Mouse (Mus musculus) lung, adult 2 months (tissue): Measurements from ENCODE around the gene Epha7. TPM values are rescaled to one million over a fixed set of nuclear protein-coding genes. Genes with fewer than 3 reads are reported as not detected.

ENCODE experiments used
- DNase-seq: peaks from one replicate; pipeline ENCODE4 v3.0.0; 2022
- H3K4me1 ChIP-seq: fragments of 200-500 bp; 2 replicates; pipeline ENCODE4 v1.6.1; 2011; ENCODE audit warnings: low read length; ENCODE audit not compliant: control insufficient read depth, insufficient read depth
- H3K4me3 ChIP-seq: fragments of 200-500 bp; replicated peaks from 2 replicates; pipeline ENCODE3; 2011; ENCODE audit warnings: low read depth, mild to moderate bottlenecking, control low read depth, low read length; ENCODE audit errors: extremely low read depth
- CTCF ChIP-seq: fragments of 200-500 bp; IDR thresholded peaks from 2 replicates; pipeline ENCODE4 v1.5.1; 2011; ENCODE audit warnings: mild to moderate bottlenecking, low read length, control low read depth; ENCODE audit not compliant: insufficient read depth
- POLR2A ChIP-seq: fragments of 200-500 bp; IDR thresholded peaks from 2 replicates; pipeline ENCODE4 v1.6.1; 2011; ENCODE audit warnings: low read depth, mild to moderate bottlenecking, control low read depth, low read length, borderline replicate concordance; ENCODE audit errors: extremely low read depth
- WGBS: fragments of 180-500 bp; shearing (Covaris S2); methylation state at CpG from one replicate; pipeline ENCODE4 v1.1.7; 2018; 5-methylcytosine and 5-hydroxymethylcytosine counted together
- polyA plus RNA-seq: library from polyadenylated mRNA; depleted of rRNA; stranded (reverse); fragments of >200 nt; gene quantifications from 2 replicates; pipeline ENCODE4 v1.2.3, GENCODE M21; 2012

The Epha7 gene
- polyA plus RNA-seq, 1 experiment: 2.1 TPM

DNA sequence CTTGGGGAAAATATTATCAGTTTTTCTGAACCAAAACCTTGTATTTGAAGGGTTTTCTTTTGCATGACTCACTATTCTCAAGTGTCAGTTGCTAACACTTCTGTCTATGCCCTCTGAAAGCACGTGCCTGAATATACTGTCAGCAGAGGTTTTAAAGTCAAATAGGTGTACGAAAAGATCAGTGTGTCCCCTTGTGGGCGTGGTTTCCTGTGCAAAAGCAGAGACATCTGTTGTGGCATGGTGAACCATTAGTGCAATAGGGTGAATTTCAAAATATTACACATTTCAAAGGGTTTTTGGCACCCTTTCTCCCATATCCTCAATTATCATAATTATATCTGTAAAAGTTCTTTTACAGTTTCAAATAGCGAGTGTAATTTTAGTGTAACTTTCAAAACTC lies 120.5 kb downstream of the Epha7 start:
- WGBS: 59% methylated on average over 4 of the region's 4 CpGs
- no peak overlapping the region for H3K4me3 ChIP-seq
- TF ChIP-seq POLR2A (no peak), CTCF (no peak)
- H3K4me1 ChIP-seq: no peaks in the 10 kb centered on the region
- DNase-seq: no peak

GRCm38 (mm10) chr4:28934802-28935201 lies 121.9 kb downstream of the Epha7 start:
- TF ChIP-seq POLR2A: no peak
- TF ChIP-seq CTCF: no peak
- WGBS: 79% methylated on average over 10 of the region's 10 CpGs
- no peak for DNase-seq
- Histone ChIP-seq H3K4me1 (no peaks in the 10 kb centered on the region), H3K4me3 (no peak overlapping the region)

DNA sequence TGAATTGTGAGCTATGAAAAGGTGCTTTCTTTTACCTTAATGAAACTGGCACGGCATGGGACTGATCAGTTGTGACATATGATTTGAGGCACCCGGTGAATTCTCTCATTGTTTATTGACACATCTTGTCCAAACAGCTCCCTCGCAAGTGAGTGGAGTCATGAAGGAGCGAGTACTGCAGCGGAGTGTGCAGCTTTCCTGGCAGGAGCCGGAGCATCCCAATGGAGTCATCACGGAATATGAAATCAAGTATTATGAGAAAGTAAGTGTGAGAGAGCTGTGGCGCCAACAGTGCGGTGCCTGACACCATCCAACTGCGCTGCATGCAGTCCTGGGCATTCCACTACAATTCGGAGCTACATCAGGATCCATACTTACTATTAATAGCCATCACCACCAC lies 122.6 kb downstream of the Epha7 start:
- TF ChIP-seq POLR2A (no peak), CTCF (no peak)
- WGBS: 76% methylated on average over 11 of the region's 11 CpGs

GRCm38 (mm10) chr4:28940710-28941109 lies 127.8 kb downstream of the Epha7 start:
- Histone ChIP-seq H3K4me1 (no peaks in the 10 kb centered on the region), H3K4me3 (no peak overlapping the region)
- WGBS: 86% methylated on average over 2 of the region's 2 CpGs
- TF ChIP-seq POLR2A: no peak
- no peak for TF ChIP-seq CTCF
- no peak for DNase-seq

More for the DNA sequence above, 122.6 kb downstream of the Epha7 start:
- H3K4me1 ChIP-seq: no peaks in the 10 kb centered on the region
- no peak for DNase-seq
- no peak overlapping the region for H3K4me3 ChIP-seq

DNA sequence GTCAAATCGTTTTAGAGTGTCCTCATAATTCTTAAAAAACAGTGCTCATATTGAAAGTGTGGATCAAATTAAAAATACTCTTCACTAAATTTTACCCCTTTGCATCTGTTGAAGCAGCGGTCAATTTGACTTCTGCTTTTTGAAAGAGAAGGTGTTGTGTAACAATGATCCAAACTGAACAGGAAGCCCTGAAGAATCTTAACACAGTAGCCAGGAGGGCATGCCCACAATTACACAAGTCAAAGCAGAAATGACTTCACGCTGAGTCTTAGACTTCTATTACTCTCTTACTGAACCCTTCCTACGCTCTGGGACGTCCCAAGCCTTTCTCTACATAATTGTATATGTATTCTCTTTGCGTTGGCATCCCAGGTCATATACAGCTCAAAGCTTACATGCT lies 131.3 kb downstream of the Epha7 start:
- DNase-seq: no peak
- WGBS: 62% methylated on average over 6 of the region's 6 CpGs
- TF ChIP-seq POLR2A (no peak), CTCF (no peak)

DNA sequence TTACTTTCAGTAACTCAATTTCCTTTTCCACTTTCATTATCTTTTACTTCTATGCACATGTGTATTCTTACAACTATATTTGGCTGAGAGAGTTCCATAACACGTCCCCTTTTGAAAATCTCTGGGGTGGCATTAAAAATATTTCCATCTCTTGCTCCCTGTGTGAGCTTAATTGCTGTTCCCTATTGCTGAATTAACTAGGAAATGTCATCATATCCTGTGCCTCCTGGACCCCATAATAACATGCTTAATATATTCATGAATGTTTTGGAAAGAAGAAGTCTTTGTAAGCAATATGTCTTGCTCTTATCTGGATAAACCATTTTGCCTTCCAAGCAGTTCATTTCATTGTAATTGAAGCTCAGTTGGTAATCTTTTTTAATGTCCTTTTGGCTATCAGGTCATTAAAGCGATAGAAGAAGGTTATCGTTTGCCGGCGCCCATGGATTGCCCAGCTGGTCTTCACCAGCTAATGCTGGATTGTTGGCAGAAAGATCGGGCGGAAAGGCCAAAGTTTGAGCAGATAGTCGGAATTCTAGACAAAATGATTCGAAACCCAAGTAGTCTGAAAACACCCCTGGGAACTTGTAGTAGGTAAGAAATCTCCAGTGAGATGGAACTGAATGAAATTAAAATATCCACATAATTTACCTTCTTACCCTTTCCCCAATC lies 148.1 kb downstream of the Epha7 start:
- no peaks in the 10 kb centered on the region for H3K4me1 ChIP-seq
- 82% methylated on average over 9 of the region's 9 CpGs for WGBS
- DNase-seq: no peak
- no peak for TF ChIP-seq POLR2A
- TF ChIP-seq CTCF: no peak
- H3K4me3 ChIP-seq: no peak overlapping the region

More for the DNA sequence above, 131.3 kb downstream of the Epha7 start:
- H3K4me1 ChIP-seq: no peaks in the 10 kb centered on the region
- H3K4me3 ChIP-seq: no peak overlapping the region

DNA sequence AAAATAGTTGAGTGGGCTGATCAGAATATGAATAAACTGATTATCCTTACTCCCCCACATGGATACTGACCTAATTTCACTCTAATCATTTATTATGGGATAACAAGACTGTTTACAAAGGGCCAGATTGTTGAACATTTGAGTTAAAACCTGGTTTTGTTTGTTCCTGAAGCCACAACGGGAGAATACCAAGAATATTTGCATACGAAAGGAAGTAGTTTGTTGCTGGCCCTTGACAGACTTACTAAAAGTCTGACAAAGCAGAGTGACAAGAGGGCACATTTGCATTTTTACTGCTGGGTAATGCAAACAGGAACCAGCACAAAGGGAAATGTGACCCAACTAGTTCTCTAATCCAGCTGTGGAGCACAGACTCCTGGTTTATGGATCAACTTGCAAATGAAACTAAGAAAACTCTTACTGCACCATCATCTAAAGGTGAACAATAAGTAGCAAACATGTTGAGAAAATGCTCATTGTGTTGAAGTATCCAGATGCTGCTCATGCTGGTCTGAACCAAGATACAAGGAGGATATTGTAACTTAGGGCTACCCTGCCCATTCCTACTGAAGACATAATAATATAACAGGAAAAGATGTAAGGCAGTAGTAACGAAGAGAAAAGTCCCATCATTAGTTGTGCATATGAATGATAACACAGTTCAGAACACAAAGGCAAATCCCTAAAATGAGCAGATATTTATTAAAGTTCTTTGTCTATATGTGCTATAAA lies 154.8 kb downstream of the Epha7 start:
- WGBS: 55% methylated on average over 3 of the region's 3 CpGs
- TF ChIP-seq CTCF (no peak), POLR2A (no peak)
- H3K4me1 ChIP-seq: no peaks in the 10 kb centered on the region
- H3K4me3 ChIP-seq: no peak overlapping the region
- DNase-seq: no peak

GRCm38 (mm10) chr4:28998462-28999286 lies 185.7 kb downstream of the Epha7 start:
- no peaks in the 10 kb centered on the region for H3K4me1 ChIP-seq
- WGBS: 36% methylated on average over 3 of the region's 3 CpGs
- H3K4me3 ChIP-seq: no peak overlapping the region
- no peak for DNase-seq
- TF ChIP-seq CTCF: no peak
- no peak for TF ChIP-seq POLR2A

- Histone ChIP-seq H3K4me1 (no peaks in the 10 kb centered on the region), H3K4me3 (no peak overlapping the region)
- 58% methylated on average over 2 of the region's 2 CpGs for WGBS
- TF ChIP-seq CTCF (no peak), POLR2A (no peak)
- no peak for DNase-seq
Measured at GRCm38 (mm10) chr4:28999287-28999595, 186.3 kb downstream of the Epha7 start.

GRCm38 (mm10) chr4:29010333-29010732 lies 197.4 kb downstream of the Epha7 start:
- WGBS: 91% methylated on average over 3 of the region's 3 CpGs
- no peak for DNase-seq
- Histone ChIP-seq H3K4me1 (no peaks in the 10 kb centered on the region), H3K4me3 (no peak overlapping the region)
- TF ChIP-seq CTCF (no peak), POLR2A (no peak)
